ENCODE assay signal across 23 mouse cellular contexts in the genomic region with DNA sequence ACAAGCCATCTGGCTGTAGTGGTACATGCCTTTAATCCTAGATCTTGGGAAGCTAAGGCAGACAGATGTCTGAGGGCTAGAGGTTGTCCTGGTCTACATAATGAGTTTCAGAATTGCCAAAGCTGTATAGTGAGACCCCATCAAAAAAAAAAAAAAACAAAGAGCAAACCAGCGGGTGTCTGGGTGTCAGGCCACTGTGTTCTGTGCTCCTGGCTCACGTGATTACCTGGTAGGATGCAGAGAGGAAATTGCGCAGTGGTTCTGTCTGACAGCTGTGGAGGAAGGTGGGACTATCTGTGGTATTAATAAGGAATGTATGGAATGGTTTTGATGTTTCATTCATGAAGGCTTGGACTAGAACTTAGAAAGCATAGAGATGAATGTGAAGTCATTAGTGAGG.
"Had no signal": no experiment of that assay in that cellular context is flagged by ENCODE, and none has a peak within 500 bp of the region (broad histone marks: within the 10 kb centered on the region; RNA-seq: fewer than 3 reads in every experiment).

No protein-coding gene starts in this region.

- ATAC-seq: hindbrain, postnatal 0 days; intestine, embryonic 15.5 days; liver, embryonic 12.5 days had no signal

- H3K4me3 ChIP-seq: heart, embryonic 13.5 days; heart, embryonic 15.5 days; hindbrain, embryonic 13.5 days; hindbrain, embryonic 15.5 days; intestine, embryonic 15.5 days; layer of hippocampus, adult 2 months; limb, embryonic 13.5 days; limb, embryonic 15.5 days; liver, embryonic 12.5 days had no signal

- H3K9me3 ChIP-seq: heart, embryonic 13.5 days; heart, embryonic 15.5 days; hindbrain, embryonic 13.5 days; hindbrain, embryonic 15.5 days; intestine, embryonic 15.5 days; limb, embryonic 13.5 days; limb, embryonic 15.5 days; liver, embryonic 12.5 days had no signal

- H3K9ac ChIP-seq: heart, embryonic 13.5 days; heart, embryonic 15.5 days; hindbrain, embryonic 13.5 days; hindbrain, embryonic 15.5 days; intestine, embryonic 15.5 days; limb, embryonic 13.5 days; limb, embryonic 15.5 days; liver, embryonic 12.5 days; liver, embryonic 14.5 days had no signal

- DNase-seq: gastrocnemius, postnatal 14 days; gastrocnemius, postnatal 36 days; heart, adult 18-20 months; heart, postnatal 14 days; heart, postnatal 36 days; kidney, adult 18-20 months; kidney, adult 8-10 months; kidney, postnatal 10 days; kidney, postnatal 25 days; kidney, postnatal 4 days; left cerebral cortex, postnatal 4 days had no signal

- H3K4me1 ChIP-seq: hindbrain, embryonic 13.5 days; hindbrain, embryonic 15.5 days; intestine, embryonic 15.5 days; limb, embryonic 13.5 days; limb, embryonic 15.5 days had no signal

- H3K27ac ChIP-seq: heart, embryonic 13.5 days; heart, embryonic 15.5 days; hindbrain, embryonic 13.5 days; hindbrain, embryonic 15.5 days; hindbrain, postnatal 0 days; intestine, embryonic 15.5 days; layer of hippocampus, adult 2 months; limb, embryonic 13.5 days; limb, embryonic 15.5 days; liver, embryonic 12.5 days; liver, embryonic 14.5 days had no signal

- H3K4me2 ChIP-seq: heart, embryonic 11.5 days; heart, embryonic 13.5 days; heart, embryonic 15.5 days; hindbrain, embryonic 13.5 days; hindbrain, embryonic 15.5 days; intestine, embryonic 15.5 days; limb, embryonic 13.5 days; limb, embryonic 15.5 days; liver, embryonic 12.5 days had no signal

- H3K27me3 ChIP-seq: heart, embryonic 13.5 days; heart, embryonic 15.5 days; hindbrain, embryonic 13.5 days; hindbrain, embryonic 15.5 days; intestine, embryonic 15.5 days; limb, embryonic 13.5 days; limb, embryonic 15.5 days; liver, embryonic 12.5 days had no signal
